Mouse (Mus musculus) CH12.LX (cell line): ENCODE data around the gene Syt1.

Experiments used
- CTCF ChIP-seq, 2 experiments: IDR thresholded peaks in 1 of 2; conservative IDR thresholded peaks in 1 of 2; 2 replicates each; pipeline ENCODE4 v1.5.1; 2011 to 2012; ENCODE audit warnings: low read depth in 2 of 2, low read length in 2 of 2, improper control_type of control experiment in 1 of 2, inconsistent platforms in 1 of 2, mild to moderate bottlenecking in 1 of 2, moderate library complexity in 1 of 2
- USF1 ChIP-seq: IDR thresholded peaks from 2 replicates; pipeline ENCODE4 v1.6.1; 2014; ENCODE audit warnings: low read depth, mild to moderate bottlenecking, inconsistent platforms, low read length, improper control_type of control experiment

GRCm38 (mm10) chr10:108448421-108448820 lies 562.4 kb downstream of the Syt1 start:
- no peak for TF ChIP-seq USF1
- no peak for TF ChIP-seq CTCF (conservative IDR thresholded peaks at IDR 0.05 in 1 of 2, IDR thresholded peaks at IDR 0.05 in 1 of 2; ENCODE audit: low read depth in 2 of 2, low read length in 2 of 2)
